10 mouse cellular contexts compared by ENCODE assay signal in the genomic region with DNA sequence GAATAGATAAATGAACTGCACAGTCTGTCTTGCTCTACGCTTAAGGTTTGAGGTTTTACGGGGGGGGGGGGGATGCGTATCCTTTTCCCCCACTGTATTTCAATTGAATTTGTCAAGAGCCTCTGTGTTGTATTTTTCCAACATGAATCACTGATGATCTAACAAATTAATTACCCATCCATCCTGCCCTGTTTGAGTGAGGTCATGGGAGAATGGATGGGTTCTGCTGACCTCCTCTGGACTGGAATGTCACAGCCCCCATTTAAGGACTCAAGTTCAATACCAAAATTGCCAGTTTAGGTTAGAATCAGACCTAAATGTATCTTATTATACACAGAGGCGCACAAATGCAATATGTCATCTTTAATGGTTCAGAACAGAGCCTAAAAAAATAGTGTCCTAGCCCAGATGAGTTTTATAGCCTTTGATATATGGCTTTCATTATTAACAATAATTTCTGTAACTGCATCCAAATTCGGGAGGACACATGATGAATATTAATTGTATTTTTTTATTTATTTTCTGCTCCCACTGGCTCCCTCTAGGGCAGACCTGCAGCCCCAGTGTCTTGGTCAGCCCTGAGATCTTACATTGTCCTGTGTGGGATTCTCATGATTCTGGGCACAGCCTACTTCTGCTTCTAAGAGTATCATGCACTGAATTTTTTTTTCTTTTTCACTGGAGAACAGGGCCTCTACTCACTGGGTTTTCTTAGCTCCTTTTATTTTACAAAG.
DNase-seq lines count a peak whose midpoint lies in the region; ATAC-seq and TF ChIP-seq lines count a peak whose summit lies in the region.
"Had no signal": no experiment of that assay in that cellular context is flagged by ENCODE, and none has a peak within 500 bp of the region (broad histone marks: within the 10 kb centered on the region; RNA-seq: fewer than 3 reads in every experiment).

No protein-coding gene starts in this region.

- no peak overlapping the region for H3K4me3 ChIP-seq in heart, adult 2 months
- H3K4me3 ChIP-seq in left cerebral cortex, adult 2 months: no peak overlapping the region
- no peak overlapping the region for H3K4me3 ChIP-seq in forebrain, embryonic 15.5 days
- H3K4me3 ChIP-seq: limb, embryonic 13.5 days had no signal

- 82% methylated on average over 5 of the region's 5 CpGs for WGBS in heart, adult 2 months
- WGBS in forebrain, embryonic 15.5 days: 60% methylated on average over 5 of the region's 5 CpGs

- peak; percentile 24; the same call in 1 of the 2 replicates for TF ChIP-seq CTCF in heart, adult 2 months (IDR thresholded peaks at IDR 0.05)
- peak; percentile 2 for TF ChIP-seq CTCF in left cerebral cortex, adult 2 months (IDR thresholded peaks at IDR 0.05)

- H3K36me3 ChIP-seq in heart, adult 2 months (ENCODE audit: control insufficient read depth, insufficient read depth, low read length): no peaks in the 10 kb centered on the region
- no peaks in the 10 kb centered on the region for H3K36me3 ChIP-seq in forebrain, embryonic 15.5 days
- H3K36me3 ChIP-seq: limb, embryonic 13.5 days had no signal

- DNase-seq in heart, adult 2 months: no peak
- DNase-seq in heart, postnatal 4 days: no peak
- no peak for DNase-seq in left cerebral cortex, adult 2 months (ENCODE audit: extremely low spot score in 1 of 2, low spot score in 2 of 2)
- DNase-seq in left cerebral cortex, postnatal 4 days: no peak
- DNase-seq in NIH3T3 (ENCODE audit: low read depth): peak; percentile 17
- DNase-seq in lung, postnatal 36 days: no peak
- DNase-seq: kidney, adult 11 months; liver, postnatal 0 days had no signal

- ATAC-seq in forebrain, embryonic 15.5 days (replicated peaks): peak; percentile 42; the same call in 1 of the 2 replicates
- ATAC-seq: liver, postnatal 0 days had no signal

- TF ChIP-seq EP300 in heart, adult 2 months (IDR thresholded peaks at IDR 0.05; ENCODE audit: insufficient read depth, low read depth, low read length): no peak

- no peaks in the 10 kb centered on the region for H3K4me1 ChIP-seq in heart, adult 2 months (ENCODE audit: control insufficient read depth, insufficient read depth, low read length)
- peaks cover 19% of the 10 kb centered on the region for H3K4me1 ChIP-seq in forebrain, embryonic 15.5 days

- no peak for TF ChIP-seq POLR2A in heart, adult 2 months (IDR thresholded peaks at IDR 0.05; ENCODE audit: insufficient read depth, low read depth, low read length)

- H3K4me2 ChIP-seq in forebrain, embryonic 15.5 days (replicated peaks): no peak overlapping the region
- H3K4me2 ChIP-seq: limb, embryonic 13.5 days had no signal

- H3K9me3 ChIP-seq in forebrain, embryonic 15.5 days: no peaks in the 10 kb centered on the region
- H3K9me3 ChIP-seq: limb, embryonic 13.5 days had no signal

- H3K27ac ChIP-seq in heart, adult 2 months: no peak overlapping the region
- no peak overlapping the region for H3K27ac ChIP-seq in left cerebral cortex, adult 2 months
- H3K27ac ChIP-seq in forebrain, embryonic 15.5 days (replicated peaks): peak overlapping the region; percentile 50

- H3K79me2 ChIP-seq in heart, adult 2 months (replicated peaks; ENCODE audit: control insufficient read depth, insufficient read depth, low read length): no peaks in the 10 kb centered on the region

- intact Hi-C loops in heart, adult 2 months (cut with DNase I): loop anchor here (5.0 to 10.0 kb wide), 2 partner anchors 193 to 344 kb away; no protein-coding TSS in a partner anchor
- intact Hi-C loops in left cerebral cortex, adult 2 months (cut with DNase I): no loop called here
- intact Hi-C loops in left cerebral cortex, postnatal 4 days (cut with DNase I): loop anchor here (5.0 to 10.0 kb wide), 2 partner anchors 288 to 494 kb away; partner anchors contain the start of gene Zfp703

- H3K27me3 ChIP-seq in heart, adult 2 months (ENCODE audit: control insufficient read depth, insufficient read depth, low read length): no peaks in the 10 kb centered on the region
- no peaks in the 10 kb centered on the region for H3K27me3 ChIP-seq in forebrain, embryonic 15.5 days

- no peak overlapping the region for H3K9ac ChIP-seq in heart, adult 2 months (ENCODE audit: low read depth, low read length)
- H3K9ac ChIP-seq in forebrain, embryonic 15.5 days (replicated peaks): no peak overlapping the region; the same call in 1 of the 2 replicates
- H3K9ac ChIP-seq: limb, embryonic 13.5 days; liver, postnatal 0 days had no signal
